Mouse (Mus musculus): ENCODE measurements around the gene Nupl2. TPM values are rescaled to one million over a fixed set of nuclear protein-coding genes. Genes with fewer than 3 reads are reported as not detected.

Gene Nupl2
- polyA plus RNA-seq, 1 experiment from 2014 or later, result 15.3 TPM

DNA sequence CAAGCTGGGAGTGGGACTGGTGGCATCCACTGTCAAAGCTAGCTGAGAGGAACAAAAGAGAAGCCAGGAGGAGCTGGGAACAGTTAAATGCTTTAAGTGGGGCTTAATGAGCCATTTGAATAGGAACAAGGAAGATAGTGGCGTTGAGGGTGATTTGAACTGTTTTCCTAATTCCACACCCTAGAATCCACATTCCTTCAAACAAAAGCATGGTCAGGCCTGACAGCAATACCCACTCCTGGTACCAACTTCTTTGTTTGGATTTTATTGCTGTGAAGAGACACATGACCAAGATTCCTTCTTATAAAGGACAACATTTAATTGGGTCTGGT, 49.8 kb downstream of the Nupl2 start:
- Histone ChIP-seq H3K4me3 (replicated peaks) (no peak overlapping the region), H3K36me3 (no peaks in the 10 kb centered on the region), H3K9me3 (replicated peaks) (no peaks in the 10 kb centered on the region), H3K27me3 (replicated peaks) (0 out of 2 replicates have a peak, but pooled peaks cover 4% of the 10 kb centered on the region), H3K4me2 (no peak overlapping the region), H3K27ac (replicated peaks) (no peak overlapping the region), H3K9ac (replicated peaks) (no peak overlapping the region), H3K4me1 (no peaks in the 10 kb centered on the region)
- ATAC-seq (ENCODE audit: low FRiP score), result no peak
- 8% methylated on average over 1 of the region's 1 CpGs for WGBS

- Histone ChIP-seq H3K4me3 (replicated peaks) (no peak overlapping the region), H3K36me3 (no peaks in the 10 kb centered on the region), H3K4me1 (no peaks in the 10 kb centered on the region), H3K9ac (replicated peaks) (no peak overlapping the region), H3K9me3 (replicated peaks) (no peaks in the 10 kb centered on the region), H3K4me2 (no peak overlapping the region), H3K27ac (replicated peaks) (no peak overlapping the region), H3K27me3 (replicated peaks) (0 out of 2 replicates have a peak, but pooled peaks cover 4% of the 10 kb centered on the region)
- ATAC-seq (ENCODE audit: low FRiP score), result no peak
- WGBS, result 95% methylated on average over 1 of the region's 1 CpGs
These were observed 50.1 kb downstream of the Nupl2 start for GRCm38 (mm10) chr5:24214900-24215299.

Other genes with a start within 250 kb of the Nupl2 start
- 22.3 and 22.5 TPM in 2 replicates for gene Fam126a, start 134.3 kb upstream of the Nupl2 start, polyA plus RNA-seq (2015; fragmentation: Nextera tagmentation; extraction: Ambion mirVana)
- gene Klhl7, start 64.4 kb upstream of the Nupl2 start, polyA plus RNA-seq (2015; fragmentation: Nextera tagmentation; extraction: Ambion mirVana), result 109 and 122 TPM in 2 replicates
- 12.7 and 18.2 TPM in 2 replicates for gene Kcnh2, start 186.6 kb downstream of the Nupl2 start, polyA plus RNA-seq (2015; fragmentation: Nextera tagmentation; extraction: Ambion mirVana)
- 9.3 and 10.6 TPM in 2 replicates for gene Nos3, start 199.8 kb downstream of the Nupl2 start, polyA plus RNA-seq (2015; fragmentation: Nextera tagmentation; extraction: Ambion mirVana)
- 4.0 and 4.8 TPM in 2 replicates for gene Atg9b, start 227.2 kb downstream of the Nupl2 start, polyA plus RNA-seq (2015; fragmentation: Nextera tagmentation; extraction: Ambion mirVana)
- gene Abcb8, start 228.7 kb downstream of the Nupl2 start, polyA plus RNA-seq (2015; fragmentation: Nextera tagmentation; extraction: Ambion mirVana), result 49.4 and 52.2 TPM in 2 replicates
- gene Asic3, start 248.4 kb downstream of the Nupl2 start, polyA plus RNA-seq (2015; fragmentation: Nextera tagmentation; extraction: Ambion mirVana), result 1.6 and 2.4 TPM in 2 replicates